Mouse (Mus musculus): ENCODE data around the gene Ednra. TPM values are rescaled to one million over a fixed set of nuclear protein-coding genes. Genes with fewer than 3 reads are reported as not detected.

Ednra gene
- polyA plus RNA-seq, 1 experiment from 2014 or later = 58.4 TPM

DNA sequence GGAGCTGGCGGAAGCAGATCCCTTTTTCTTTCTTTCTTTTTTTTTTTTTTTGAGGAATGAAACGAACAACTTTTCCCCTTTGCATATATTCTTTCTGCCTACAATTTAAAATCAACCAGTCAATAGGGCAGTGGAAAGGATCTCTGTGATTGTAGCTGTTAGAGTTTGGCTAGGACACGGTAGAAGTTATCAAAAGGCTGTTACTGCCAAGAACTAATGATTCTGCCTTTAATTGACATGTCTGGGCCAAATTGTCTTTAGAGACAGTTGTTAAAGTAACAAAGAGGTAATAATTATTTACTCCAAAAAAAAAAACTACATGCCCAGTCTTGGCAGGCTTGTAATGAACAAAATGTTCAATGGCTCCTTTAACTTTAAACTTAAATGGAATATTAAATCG is 26.1 kb upstream of the Ednra start:
- no peaks in the 10 kb centered on the region for H3K36me3 ChIP-seq
- no peaks in the 10 kb centered on the region for H3K27me3 ChIP-seq
- no peak overlapping the region for H3K4me2 ChIP-seq
- peaks cover 9% of the 10 kb centered on the region; the same call in 1 of the 2 replicates for H3K4me1 ChIP-seq
- no peaks in the 10 kb centered on the region for H3K9me3 ChIP-seq
- no peak overlapping the region for H3K4me3 ChIP-seq
- H3K27ac ChIP-seq = no peak overlapping the region
- no peak for ATAC-seq (ENCODE audit: insufficient number of reproducible peaks, insufficient read depth, low FRiP score, low TSS enrichment, low read depth)
- H3K9ac ChIP-seq = no peak overlapping the region
- WGBS = 76% methylated on average over 4 of the region's 4 CpGs

- Histone ChIP-seq H3K27ac (no peak overlapping the region), H3K36me3 (no peaks in the 10 kb centered on the region), H3K4me1 (peaks cover 3% of the 10 kb centered on the region; the same call in 1 of the 2 replicates), H3K4me3 (no peak overlapping the region), H3K9ac (no peak overlapping the region), H3K27me3 (no peaks in the 10 kb centered on the region), H3K9me3 (no peaks in the 10 kb centered on the region), H3K4me2 (no peak overlapping the region)
- 89% methylated on average over 3 of the region's 3 CpGs for WGBS
- no peak for ATAC-seq (ENCODE audit: insufficient number of reproducible peaks, insufficient read depth, low FRiP score, low TSS enrichment, low read depth)
Observed at GRCm38 (mm10) chr8:77744476-77744875, 20.2 kb upstream of the Ednra start.

GRCm38 (mm10) chr8:77742395-77742794 is 18.1 kb upstream of the Ednra start:
- no peak for ATAC-seq (ENCODE audit: insufficient number of reproducible peaks, insufficient read depth, low FRiP score, low TSS enrichment, low read depth)
- 47% methylated on average over 3 of the region's 3 CpGs for WGBS

DNA sequence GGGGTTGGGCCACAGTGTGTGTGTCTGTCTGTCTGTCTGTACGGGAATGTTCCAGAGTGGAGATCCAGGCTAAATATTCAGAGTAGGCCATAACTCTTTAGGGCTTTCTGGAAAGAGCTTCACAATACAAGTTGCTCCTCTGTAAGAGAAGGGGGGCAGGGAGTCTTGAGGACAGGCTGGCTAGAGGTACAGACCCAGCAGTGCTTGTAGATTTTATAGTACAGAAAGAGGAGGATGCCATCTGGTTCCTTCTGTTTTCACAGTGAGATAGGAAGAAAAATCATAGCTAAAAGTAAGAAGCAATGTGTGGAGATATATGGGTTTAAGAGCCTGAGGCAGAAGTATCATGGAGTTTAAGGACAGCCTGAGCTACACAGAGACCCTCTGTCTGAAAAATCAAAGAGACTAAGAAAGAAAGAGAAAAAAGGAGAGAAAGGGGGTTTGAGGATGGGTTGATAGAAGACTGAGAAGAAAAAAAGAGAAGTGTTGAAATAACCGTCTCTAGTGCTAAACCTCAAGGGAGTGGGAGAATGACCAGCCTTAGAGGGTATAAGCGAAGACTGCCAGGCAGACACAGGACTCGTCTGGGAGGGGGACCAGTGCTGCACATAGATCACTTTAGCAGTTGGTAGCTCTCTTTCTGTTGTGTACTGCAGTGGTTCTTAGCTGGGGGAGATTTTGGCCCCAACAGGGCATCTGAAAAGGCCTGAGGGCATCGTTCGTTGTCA is 16.9 kb upstream of the Ednra start:
- H3K4me2 ChIP-seq = no peak overlapping the region
- ATAC-seq (ENCODE audit: insufficient number of reproducible peaks, insufficient read depth, low FRiP score, low TSS enrichment, low read depth) = no peak
- H3K9ac ChIP-seq = no peak overlapping the region
- WGBS = 83% methylated on average over 6 of the region's 6 CpGs
- no peak overlapping the region for H3K4me3 ChIP-seq
- no peaks in the 10 kb centered on the region for H3K36me3 ChIP-seq
- H3K27me3 ChIP-seq = no peaks in the 10 kb centered on the region
- H3K4me1 ChIP-seq = peaks cover 3% of the 10 kb centered on the region; the same call in 1 of the 2 replicates
- no peaks in the 10 kb centered on the region for H3K9me3 ChIP-seq
- H3K27ac ChIP-seq = no peak overlapping the region

More at GRCm38 (mm10) chr8:77742395-77742794, 18.1 kb upstream of the Ednra start:
- Histone ChIP-seq H3K9ac (no peak overlapping the region), H3K9me3 (no peaks in the 10 kb centered on the region), H3K4me3 (no peak overlapping the region), H3K4me2 (no peak overlapping the region), H3K27me3 (no peaks in the 10 kb centered on the region), H3K36me3 (no peaks in the 10 kb centered on the region), H3K27ac (no peak overlapping the region), H3K4me1 (peaks cover 3% of the 10 kb centered on the region; the same call in 1 of the 2 replicates)

- ATAC-seq (ENCODE audit: insufficient number of reproducible peaks, insufficient read depth, low FRiP score, low TSS enrichment, low read depth) = no peak
- no peak overlapping the region for H3K4me3 ChIP-seq
- no peaks in the 10 kb centered on the region for H3K36me3 ChIP-seq
- no peak overlapping the region for H3K27ac ChIP-seq
- H3K9me3 ChIP-seq = no peaks in the 10 kb centered on the region
- no peaks in the 10 kb centered on the region for H3K27me3 ChIP-seq
- H3K4me2 ChIP-seq = no peak overlapping the region
- H3K9ac ChIP-seq = no peak overlapping the region
- WGBS = 87% methylated on average over 6 of the region's 6 CpGs
- peaks cover 3% of the 10 kb centered on the region; the same call in 1 of the 2 replicates for H3K4me1 ChIP-seq
Observed at GRCm38 (mm10) chr8:77738419-77738818, 14.2 kb upstream of the Ednra start.

- Histone ChIP-seq H3K9ac (no peak overlapping the region), H3K4me3 (no peak overlapping the region), H3K27me3 (no peaks in the 10 kb centered on the region), H3K9me3 (peaks cover 3% of the 10 kb centered on the region; the same call in 1 of the 2 replicates), H3K36me3 (no peaks in the 10 kb centered on the region), H3K4me2 (no peak overlapping the region), H3K4me1 (peaks cover 2% of the 10 kb centered on the region; the same call in 1 of the 2 replicates), H3K27ac (no peak overlapping the region)
- 79% methylated on average over 9 of the region's 9 CpGs for WGBS
- ATAC-seq (ENCODE audit: insufficient number of reproducible peaks, insufficient read depth, low FRiP score, low TSS enrichment, low read depth) = no peak
Observed at GRCm38 (mm10) chr8:77737327-77737726, 13.1 kb upstream of the Ednra start.

- no peaks in the 10 kb centered on the region for H3K27me3 ChIP-seq
- ATAC-seq (ENCODE audit: insufficient number of reproducible peaks, insufficient read depth, low FRiP score, low TSS enrichment, low read depth) = no peak
- no peaks in the 10 kb centered on the region for H3K36me3 ChIP-seq
- no peak overlapping the region for H3K9ac ChIP-seq
- H3K9me3 ChIP-seq = peaks cover 3% of the 10 kb centered on the region; the same call in 1 of the 2 replicates
- 24% methylated on average over 2 of the region's 2 CpGs for WGBS
- H3K4me2 ChIP-seq = no peak overlapping the region
- H3K4me3 ChIP-seq = no peak overlapping the region
- H3K4me1 ChIP-seq = no peaks in the 10 kb centered on the region
- peak overlapping the region; percentile 33; the same call in 1 of the 2 replicates for H3K27ac ChIP-seq
Observed at GRCm38 (mm10) chr8:77733792-77734191, 9.5 kb upstream of the Ednra start.

DNA sequence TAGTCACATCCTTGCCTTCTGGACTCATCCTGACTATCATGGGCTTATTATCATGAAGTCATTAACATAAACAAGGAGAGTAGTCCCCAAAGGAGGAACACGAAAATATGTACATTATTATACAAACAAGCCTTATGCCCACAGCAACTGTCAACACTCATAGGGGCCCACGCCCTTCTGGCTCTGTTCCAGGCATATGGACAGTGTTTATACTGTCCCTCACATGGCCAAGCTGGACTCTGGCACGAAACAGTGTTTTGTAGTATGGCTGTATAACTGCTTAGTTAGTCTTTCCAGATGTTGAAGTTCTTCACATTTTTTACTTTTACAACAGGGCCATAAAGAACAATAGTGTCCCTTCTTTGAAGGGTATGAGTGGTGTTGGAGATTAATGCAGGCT is 8.7 kb upstream of the Ednra start:
- Histone ChIP-seq H3K27ac (no peak overlapping the region), H3K4me2 (no peak overlapping the region), H3K4me3 (no peak overlapping the region), H3K4me1 (no peaks in the 10 kb centered on the region), H3K27me3 (no peaks in the 10 kb centered on the region), H3K36me3 (no peaks in the 10 kb centered on the region), H3K9ac (no peak overlapping the region), H3K9me3 (peaks cover 3% of the 10 kb centered on the region; the same call in 1 of the 2 replicates)
- no peak for ATAC-seq (ENCODE audit: insufficient number of reproducible peaks, insufficient read depth, low FRiP score, low TSS enrichment, low read depth)
- WGBS = 80% methylated on average over 3 of the region's 3 CpGs

DNA sequence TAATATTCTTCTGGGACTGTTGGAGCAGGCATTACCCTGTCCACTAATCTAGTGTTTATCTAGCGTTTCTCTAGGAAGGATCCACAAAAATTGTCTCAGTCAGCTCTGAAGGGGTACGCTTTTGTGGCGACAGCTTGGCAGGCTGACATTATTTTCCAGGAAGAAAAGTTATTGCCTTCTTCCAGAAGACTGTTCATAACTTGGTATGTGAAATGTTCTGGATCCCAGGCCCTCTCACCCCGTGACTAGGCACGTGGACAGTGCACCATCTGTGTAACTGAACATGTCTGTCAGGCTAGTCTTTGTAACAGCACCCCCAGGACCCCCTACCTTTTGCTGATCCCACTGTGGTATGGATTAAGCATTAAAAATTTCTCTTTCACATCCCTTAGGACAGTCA is 1.1 kb upstream of the Ednra start:
- no peak for ATAC-seq (ENCODE audit: insufficient number of reproducible peaks, insufficient read depth, low FRiP score, low TSS enrichment, low read depth)
- no peak overlapping the region for H3K9ac ChIP-seq
- peak overlapping the region; percentile 68 for H3K4me2 ChIP-seq
- WGBS = 57% methylated on average over 5 of the region's 5 CpGs
- no peak overlapping the region for H3K27ac ChIP-seq
- H3K4me1 ChIP-seq = peaks cover 43% of the 10 kb centered on the region
- no peaks in the 10 kb centered on the region for H3K27me3 ChIP-seq
- H3K4me3 ChIP-seq = no peak overlapping the region
- no peaks in the 10 kb centered on the region for H3K9me3 ChIP-seq
- no peaks in the 10 kb centered on the region for H3K36me3 ChIP-seq

- WGBS = 1% methylated on average over 16 of the region's 16 CpGs
- no peak for ATAC-seq (ENCODE audit: insufficient number of reproducible peaks, insufficient read depth, low FRiP score, low TSS enrichment, low read depth)
- Histone ChIP-seq H3K4me2 (peak overlapping the region; percentile 68), H3K27me3 (no peaks in the 10 kb centered on the region), H3K36me3 (peaks cover 10% of the 10 kb centered on the region), H3K4me1 (peaks cover 60% of the 10 kb centered on the region), H3K9ac (peak overlapping the region; percentile 89), H3K27ac (peak overlapping the region; percentile 99), H3K9me3 (no peaks in the 10 kb centered on the region), H3K4me3 (peak overlapping the region; percentile 64)
Observed at GRCm38 (mm10) chr8:77723534-77724045, 674 bp downstream of the Ednra start.

DNA sequence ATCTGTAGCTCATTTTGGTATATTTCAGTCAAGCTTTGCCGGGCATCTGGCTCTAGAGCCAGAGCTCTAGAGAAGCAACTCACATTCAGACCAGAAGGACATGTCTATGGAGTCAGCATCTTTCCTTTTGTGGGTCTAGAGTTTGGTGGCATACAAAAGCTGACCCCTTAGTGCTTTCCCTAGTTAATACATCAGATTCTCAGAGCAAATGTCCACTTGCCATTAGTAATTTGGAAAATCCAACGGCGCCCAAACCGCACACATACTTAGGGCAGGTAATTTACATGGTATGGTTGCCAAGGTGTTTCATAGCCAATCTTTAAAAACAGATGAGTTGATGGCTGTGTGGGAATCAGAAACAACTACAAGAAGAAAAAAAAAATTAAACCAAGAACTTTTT is 1.2 kb downstream of the Ednra start:
- WGBS = 50% methylated on average over 4 of the region's 4 CpGs
- peak overlapping the region; percentile 89 for H3K9ac ChIP-seq
- no peaks in the 10 kb centered on the region for H3K27me3 ChIP-seq
- peak overlapping the region; percentile 68 for H3K4me2 ChIP-seq
- H3K9me3 ChIP-seq = no peaks in the 10 kb centered on the region
- H3K4me3 ChIP-seq = peak overlapping the region; percentile 64
- H3K36me3 ChIP-seq = peaks cover 10% of the 10 kb centered on the region
- H3K4me1 ChIP-seq = peaks cover 65% of the 10 kb centered on the region
- ATAC-seq (ENCODE audit: insufficient number of reproducible peaks, insufficient read depth, low FRiP score, low TSS enrichment, low read depth) = no peak
- peak overlapping the region; percentile 99 for H3K27ac ChIP-seq

DNA sequence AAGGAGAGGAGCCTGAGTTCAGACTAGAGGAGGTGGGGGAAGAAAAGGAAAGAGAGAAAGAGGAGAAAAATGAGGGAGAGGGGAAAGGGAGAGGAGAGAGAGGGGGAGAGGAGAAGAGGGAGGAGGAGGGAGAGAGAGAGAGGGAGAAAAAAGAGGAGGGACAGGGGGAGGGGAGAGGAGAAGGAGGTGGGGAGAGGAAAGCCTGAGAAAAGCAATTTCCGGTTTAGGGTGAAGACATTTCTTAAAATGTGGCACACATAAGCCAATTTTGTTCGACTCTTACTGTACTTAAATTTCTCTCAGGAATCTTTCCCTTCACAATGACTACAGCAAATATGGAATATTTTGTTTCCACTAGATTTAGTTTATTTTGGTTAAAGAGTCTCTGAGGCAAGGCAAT is 5.3 kb downstream of the Ednra start:
- Histone ChIP-seq H3K4me1 (peaks cover 75% of the 10 kb centered on the region), H3K4me2 (peak overlapping the region; percentile 43), H3K9ac (no peak overlapping the region), H3K27me3 (no peaks in the 10 kb centered on the region), H3K9me3 (no peaks in the 10 kb centered on the region), H3K27ac (peak overlapping the region; percentile 44; the same call in 1 of the 2 replicates), H3K4me3 (0 out of 2 replicates have a peak overlapping the region, but pooled peaks have one; percentile 9), H3K36me3 (peaks cover 14% of the 10 kb centered on the region)
- no peak for ATAC-seq (ENCODE audit: insufficient number of reproducible peaks, insufficient read depth, low FRiP score, low TSS enrichment, low read depth)
- 29% methylated on average over 2 of the region's 2 CpGs for WGBS

Data from embryonic facial prominence, embryonic 13.5 days (tissue).